Mouse (Mus musculus) testis, adult 2 months (tissue): ENCODE measurements around the gene G6pc3. TPM values are rescaled to one million over a fixed set of nuclear protein-coding genes. Genes with fewer than 3 reads are reported as not detected.

Experiments
- H3K27ac ChIP-seq: fragments of 200-500 bp; 2 replicates; pipeline ENCODE4 v1.5.1; 2012; ENCODE audit warnings: low read depth, low read length; ENCODE audit not compliant: control insufficient read depth, insufficient read depth
- H3K27me3 ChIP-seq: fragments of 200-500 bp; 2 replicates; pipeline ENCODE4 v1.6.1; 2012; ENCODE audit warnings: mild to moderate bottlenecking, low read length, moderate library complexity; ENCODE audit not compliant: control insufficient read depth, insufficient read depth
- H3K36me3 ChIP-seq: fragments of 200-500 bp; 2 replicates; pipeline ENCODE4 v1.6.1; 2012; ENCODE audit warnings: mild to moderate bottlenecking, low read length; ENCODE audit not compliant: control insufficient read depth, insufficient read depth
- H3K4me1 ChIP-seq: fragments of 200-500 bp; 2 replicates; pipeline ENCODE4 v1.6.1; 2012; ENCODE audit warnings: low read length; ENCODE audit not compliant: control insufficient read depth, insufficient read depth
- H3K4me3 ChIP-seq: fragments of 200-500 bp; 2 replicates; pipeline ENCODE4 v1.5.1; 2012; ENCODE audit warnings: low read depth, mild to moderate bottlenecking, low read length, moderate library complexity, mixed read lengths; ENCODE audit not compliant: control insufficient read depth
- CTCF ChIP-seq: fragments of 200-500 bp; IDR thresholded peaks from 2 replicates; pipeline ENCODE4 v1.5.1; 2012; ENCODE audit warnings: low read depth, mild to moderate bottlenecking, inconsistent platforms, low read length, moderate library complexity; ENCODE audit not compliant: control insufficient read depth, insufficient read depth, insufficient replicate concordance
- POLR2A ChIP-seq: fragments of 200-500 bp; IDR thresholded peaks from 2 replicates; pipeline ENCODE4 v1.6.1; 2012; ENCODE audit warnings: low read depth, mild to moderate bottlenecking, inconsistent platforms, low read length, moderate library complexity; ENCODE audit not compliant: control insufficient read depth
- polyA plus RNA-seq: library from polyadenylated mRNA; depleted of rRNA; stranded (reverse); fragments of >200 nt; gene quantifications from 2 replicates; pipeline ENCODE4 v1.2.3, GENCODE M21; 2012

Gene G6pc3
- polyA plus RNA-seq, 1 experiment: 434 TPM

GRCm38 (mm10) chr11:102190848-102191247 lies 1.4 kb downstream of the G6pc3 start:
- Histone ChIP-seq H3K4me1 (no peaks in the 10 kb centered on the region; the same call in 1 of the 2 replicates), H3K36me3 (no peaks in the 10 kb centered on the region; the same call in 1 of the 2 replicates), H3K4me3 (peak overlapping the region; percentile 25), H3K27ac (no peak overlapping the region), H3K27me3 (no peaks in the 10 kb centered on the region)
- no peak for TF ChIP-seq POLR2A
- TF ChIP-seq CTCF: no peak

- no peak for TF ChIP-seq CTCF
- peaks cover 6% of the 10 kb centered on the region for H3K4me1 ChIP-seq
- H3K27ac ChIP-seq: no peak overlapping the region
- no peaks in the 10 kb centered on the region for H3K27me3 ChIP-seq
- no peaks in the 10 kb centered on the region; the same call in 1 of the 2 replicates for H3K36me3 ChIP-seq
- H3K4me3 ChIP-seq: no peak overlapping the region
Measured at GRCm38 (mm10) chr11:102193657-102194440, 4.4 kb downstream of the G6pc3 start.

GRCm38 (mm10) chr11:102196018-102196797 lies 6.8 kb downstream of the G6pc3 start:
- no peak overlapping the region for H3K27ac ChIP-seq
- TF ChIP-seq POLR2A (no peak), CTCF (no peak)
- peak overlapping the region; percentile 30 for H3K4me3 ChIP-seq
- peaks cover 6% of the 10 kb centered on the region for H3K4me1 ChIP-seq
- H3K36me3 ChIP-seq: no peaks in the 10 kb centered on the region; the same call in 1 of the 2 replicates
- no peaks in the 10 kb centered on the region for H3K27me3 ChIP-seq

GRCm38 (mm10) chr11:102198245-102198644 lies 8.8 kb downstream of the G6pc3 start:
- no peaks in the 10 kb centered on the region for H3K27me3 ChIP-seq
- peak overlapping the region; percentile 10 for H3K4me3 ChIP-seq
- peaks cover 6% of the 10 kb centered on the region for H3K4me1 ChIP-seq
- no peak overlapping the region for H3K27ac ChIP-seq
- no peak for TF ChIP-seq POLR2A
- no peak for TF ChIP-seq CTCF
- no peaks in the 10 kb centered on the region; the same call in 1 of the 2 replicates for H3K36me3 ChIP-seq

- Histone ChIP-seq H3K4me3 (no peak overlapping the region), H3K36me3 (no peaks in the 10 kb centered on the region; the same call in 1 of the 2 replicates), H3K27me3 (no peaks in the 10 kb centered on the region), H3K27ac (no peak overlapping the region), H3K4me1 (peaks cover 6% of the 10 kb centered on the region)
- TF ChIP-seq POLR2A (no peak), CTCF (no peak)
Measured at GRCm38 (mm10) chr11:102199856-102200255, 10.4 kb downstream of the G6pc3 start.

- Histone ChIP-seq H3K27me3 (no peaks in the 10 kb centered on the region), H3K36me3 (no peaks in the 10 kb centered on the region; the same call in 1 of the 2 replicates), H3K27ac (no peak overlapping the region), H3K4me3 (no peak overlapping the region), H3K4me1 (peaks cover 6% of the 10 kb centered on the region)
- TF ChIP-seq POLR2A: no peak
Measured at GRCm38 (mm10) chr11:102201408-102201821, 12.0 kb downstream of the G6pc3 start.

GRCm38 (mm10) chr11:102206481-102206880 lies 17.1 kb downstream of the G6pc3 start:
- H3K27me3 ChIP-seq: no peaks in the 10 kb centered on the region
- no peaks in the 10 kb centered on the region for H3K36me3 ChIP-seq
- TF ChIP-seq CTCF: no peak
- TF ChIP-seq POLR2A: no peak
- H3K4me3 ChIP-seq: no peak overlapping the region
- peaks cover 2% of the 10 kb centered on the region for H3K4me1 ChIP-seq
- H3K27ac ChIP-seq: no peak overlapping the region
